Mouse (Mus musculus) limb, embryonic 13.5 days (tissue): ENCODE data around the gene Tnpo3. TPM values are rescaled to one million over a fixed set of nuclear protein-coding genes. Genes with fewer than 3 reads are reported as not detected.

Experiments
- ATAC-seq: fragments of 200-750 bp; cut with Nextera tagmentation; 2 replicates; pipeline ENCODE4 v1.8.0; 2017; ENCODE audit warnings: low read depth, moderate number of reproducible peaks, moderate TSS enrichment; ENCODE audit not compliant: low FRiP score
- H3K27ac ChIP-seq: fragments of 300-500 bp; sonication (generic); 2 replicates; pipeline ENCODE4 v1.5.1; 2015; ENCODE audit warnings: inconsistent platforms, mild to moderate bottlenecking, moderate library complexity
- H3K27me3 ChIP-seq: fragments of 300-500 bp; sonication (generic); 2 replicates; pipeline ENCODE4 v1.6.1; 2015; ENCODE audit warnings: mild to moderate bottlenecking, inconsistent platforms
- H3K36me3 ChIP-seq: fragments of 300-500 bp; sonication (generic); 2 replicates; pipeline ENCODE4 v1.6.1; 2015; ENCODE audit warnings: inconsistent platforms, mild to moderate bottlenecking, moderate library complexity
- H3K4me1 ChIP-seq: fragments of 300-500 bp; sonication (generic); 2 replicates; pipeline ENCODE4 v1.6.1; 2015; ENCODE audit warnings: inconsistent platforms
- H3K4me2 ChIP-seq: fragments of 300-500 bp; sonication (generic); replicated peaks from 2 replicates; pipeline ENCODE4 v1.6.1; 2015; ENCODE audit warnings: inconsistent platforms, mild to moderate bottlenecking, moderate library complexity
- H3K4me3 ChIP-seq: fragments of 300-500 bp; sonication (generic); 2 replicates; pipeline ENCODE4 v1.5.1; 2015; ENCODE audit warnings: moderate library complexity, mild to moderate bottlenecking, inconsistent platforms
- H3K9ac ChIP-seq: fragments of 300-500 bp; sonication (generic); 2 replicates; pipeline ENCODE4 v1.6.1; 2015; ENCODE audit warnings: mild to moderate bottlenecking, inconsistent platforms
- H3K9me3 ChIP-seq: fragments of 300-500 bp; sonication (generic); 2 replicates; pipeline ENCODE4 v1.6.1; 2016; ENCODE audit warnings: inconsistent platforms
- WGBS: fragments of 180-500 bp; shearing (Covaris S2); methylation state at CpG from one replicate; pipeline ENCODE4 v1.1.7; 2015; 5-methylcytosine and 5-hydroxymethylcytosine counted together
- polyA plus RNA-seq: library from polyadenylated mRNA; unstranded; fragments of >200 nt; fragmentation: Nextera tagmentation; extraction: Ambion mirVana; gene quantifications from 2 replicates; pipeline ENCODE4 v1.2.1, GENCODE M21; 2015

Gene Tnpo3
- polyA plus RNA-seq, 1 experiment from 2014 or later, result 98.8 TPM

GRCm38 (mm10) chr6:29497791-29498190 is 111.9 kb downstream of the Tnpo3 start:
- Histone ChIP-seq H3K4me2 (no peak overlapping the region), H3K36me3 (peaks cover 62% of the 10 kb centered on the region), H3K27ac (no peak overlapping the region), H3K9ac (no peak overlapping the region), H3K4me1 (no peaks in the 10 kb centered on the region), H3K27me3 (peaks cover 10% of the 10 kb centered on the region), H3K9me3 (no peaks in the 10 kb centered on the region), H3K4me3 (no peak overlapping the region)
- ATAC-seq, result no peak
- WGBS, result 57% methylated on average over 2 of the region's 2 CpGs

- Histone ChIP-seq H3K4me3 (no peak overlapping the region), H3K27ac (no peak overlapping the region), H3K4me1 (no peaks in the 10 kb centered on the region), H3K4me2 (no peak overlapping the region), H3K9ac (no peak overlapping the region), H3K9me3 (no peaks in the 10 kb centered on the region), H3K36me3 (peaks cover 63% of the 10 kb centered on the region), H3K27me3 (peaks cover 10% of the 10 kb centered on the region)
- 38% methylated on average over 25 of the region's 25 CpGs for WGBS
- ATAC-seq, result no peak
Measured at GRCm38 (mm10) chr6:29496270-29496669, 113.4 kb downstream of the Tnpo3 start.

- no peaks in the 10 kb centered on the region for H3K9me3 ChIP-seq
- no peak overlapping the region for H3K27ac ChIP-seq
- H3K4me2 ChIP-seq, result no peak overlapping the region
- peaks cover 10% of the 10 kb centered on the region for H3K27me3 ChIP-seq
- ATAC-seq, result no peak
- H3K4me1 ChIP-seq, result no peaks in the 10 kb centered on the region
- H3K36me3 ChIP-seq, result peaks cover 68% of the 10 kb centered on the region
- H3K9ac ChIP-seq, result no peak overlapping the region
- 80% methylated on average over 4 of the region's 4 CpGs for WGBS
- no peak overlapping the region for H3K4me3 ChIP-seq
Measured at GRCm38 (mm10) chr6:29494101-29494500, 115.6 kb downstream of the Tnpo3 start.

Other genes with a start within 250 kb of the Tnpo3 start
- gene Opn1sw, start 221.4 kb downstream of the Tnpo3 start, polyA plus RNA-seq, result 0.56 and 1.2 TPM in 2 replicates
- 28.2 and 31.6 TPM in 2 replicates for gene Ccdc136, start 213.6 kb downstream of the Tnpo3 start, polyA plus RNA-seq
- 17.4 and 21.7 TPM in 2 replicates for gene Flnc, start 176.6 kb downstream of the Tnpo3 start, polyA plus RNA-seq
- gene Atp6v1f, start 142.2 kb downstream of the Tnpo3 start, polyA plus RNA-seq, result 222 and 234 TPM in 2 replicates
- gene Atp6v1fnb, start 138.4 kb downstream of the Tnpo3 start, polyA plus RNA-seq, result 0.50 TPM in 1 of 2 replicates, not detected in the other
- gene Kcp, start 101.9 kb downstream of the Tnpo3 start, polyA plus RNA-seq, result 37.4 and 37.8 TPM in 2 replicates
- gene Irf5, start 83.3 kb downstream of the Tnpo3 start, polyA plus RNA-seq, result 2.7 and 3.6 TPM in 2 replicates
- 4.6 and 5.1 TPM in 2 replicates for gene Tspan33, start 84.3 kb upstream of the Tnpo3 start, polyA plus RNA-seq
- gene Smo, start 125.6 kb upstream of the Tnpo3 start, polyA plus RNA-seq, result 55.4 and 58.5 TPM in 2 replicates
- 17.9 and 20.2 TPM in 2 replicates for gene Ahcyl2, start 158.1 kb upstream of the Tnpo3 start, polyA plus RNA-seq